Mouse (Mus musculus): ENCODE results near the gene Reln.
A peak's percentile ranks its signal among the peaks of the same experiment; 100 is the strongest.

Reln gene

GRCm38 (mm10) chr5:22307853-22308252 lies 36.6 kb downstream of the Reln start:
- no peak for DNase-seq (ENCODE audit: low read depth)

- DNase-seq (ENCODE audit: low read depth): no peak
These were observed 37.4 kb downstream of the Reln start for GRCm38 (mm10) chr5:22307072-22307471.

DNA sequence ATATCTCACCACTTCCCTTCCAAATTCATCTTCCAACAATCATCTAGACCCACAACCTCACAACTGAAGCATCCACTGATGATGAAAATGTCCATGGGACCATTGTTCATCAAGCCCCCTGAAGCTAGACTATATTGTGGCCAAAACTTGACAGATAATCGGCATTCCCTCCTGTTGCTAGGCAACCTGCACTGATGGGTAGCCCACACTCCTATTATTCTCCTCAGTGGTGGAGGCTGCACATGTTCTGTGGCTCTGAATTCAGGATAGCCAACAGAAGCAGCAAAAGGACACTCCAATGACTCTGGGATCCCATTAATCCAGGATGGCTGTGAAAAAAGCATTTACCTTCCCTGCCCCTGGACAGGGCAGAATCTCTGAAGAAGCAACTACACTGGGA lies 40.8 kb downstream of the Reln start:
- no peak for DNase-seq (ENCODE audit: low read depth)

- no peak for DNase-seq (ENCODE audit: low read depth)
These were observed 42.2 kb downstream of the Reln start for GRCm38 (mm10) chr5:22302309-22302708.

DNA sequence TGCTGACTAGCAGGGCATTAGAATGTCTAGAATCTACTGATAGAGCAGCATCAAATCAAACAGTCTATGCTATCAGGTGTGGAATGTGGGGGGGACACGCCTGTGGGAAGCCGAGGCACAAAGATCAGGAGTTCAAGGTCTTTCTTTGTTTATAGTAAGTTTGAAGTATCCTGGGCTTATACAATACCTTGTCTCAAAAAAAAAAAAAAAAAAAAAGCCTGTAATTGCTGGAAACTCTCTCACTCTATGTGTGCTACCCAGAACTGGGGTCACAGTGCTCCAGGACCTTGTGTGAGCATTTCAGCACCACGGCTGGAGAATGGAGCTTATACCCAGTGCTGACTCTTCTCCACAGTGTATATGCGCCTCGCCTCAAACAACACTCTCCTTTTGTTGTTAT lies 43.7 kb downstream of the Reln start:
- DNase-seq (ENCODE audit: low read depth): no peak

- no peak for DNase-seq (ENCODE audit: low read depth)
These were observed 44.5 kb downstream of the Reln start for GRCm38 (mm10) chr5:22300046-22300445.

- no peak for DNase-seq (ENCODE audit: low read depth)
These were observed 49.3 kb downstream of the Reln start for GRCm38 (mm10) chr5:22295161-22295560.

DNA sequence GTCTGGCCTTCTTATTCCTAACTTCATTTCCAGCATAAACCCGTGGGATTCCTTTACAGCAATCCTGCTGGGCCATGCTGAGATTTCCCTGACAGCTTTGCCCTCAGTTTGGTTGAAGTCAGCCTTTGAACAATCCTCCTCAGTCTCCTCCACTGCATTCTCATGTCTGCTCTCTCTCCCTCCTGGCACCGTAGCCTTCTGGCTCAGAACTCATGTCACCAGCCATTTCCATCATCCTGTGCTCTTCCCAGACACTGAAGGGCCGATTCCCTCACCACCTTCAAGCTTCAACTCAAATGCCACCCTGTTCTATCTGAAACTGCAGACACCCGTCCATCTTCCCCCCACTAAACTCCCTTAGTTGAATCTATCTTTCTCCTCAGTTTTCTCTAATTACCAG lies 53.1 kb downstream of the Reln start:
- no peak for DNase-seq (ENCODE audit: low read depth)

GRCm38 (mm10) chr5:22285396-22285795 lies 59.1 kb downstream of the Reln start:
- DNase-seq (ENCODE audit: low read depth): no peak

DNA sequence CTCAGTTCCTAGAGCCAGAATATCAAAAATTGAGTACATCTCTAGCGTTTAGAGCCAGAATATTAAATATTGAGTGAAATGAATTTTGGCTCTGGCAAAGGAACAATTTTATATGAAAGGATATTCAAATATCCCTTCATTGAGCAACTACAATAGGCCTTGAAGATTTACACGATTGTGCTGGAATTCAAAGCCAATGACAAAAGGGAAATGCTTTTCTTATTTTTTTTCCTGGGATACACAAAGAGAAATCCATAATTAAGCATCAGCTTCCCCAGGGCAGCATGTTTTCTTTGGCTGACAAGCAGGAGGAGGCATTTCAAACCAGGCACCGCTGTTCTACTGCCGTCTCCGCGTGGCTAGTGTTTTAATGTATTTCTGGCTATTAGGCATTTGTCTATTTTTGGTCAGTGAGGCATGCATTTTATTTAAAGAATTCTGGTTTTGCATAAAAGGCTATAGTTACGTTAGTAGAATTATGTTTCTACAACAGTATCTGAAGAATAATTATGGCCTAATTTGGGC lies 62.3 kb downstream of the Reln start:
- no peak for DNase-seq (ENCODE audit: low read depth)

DNA sequence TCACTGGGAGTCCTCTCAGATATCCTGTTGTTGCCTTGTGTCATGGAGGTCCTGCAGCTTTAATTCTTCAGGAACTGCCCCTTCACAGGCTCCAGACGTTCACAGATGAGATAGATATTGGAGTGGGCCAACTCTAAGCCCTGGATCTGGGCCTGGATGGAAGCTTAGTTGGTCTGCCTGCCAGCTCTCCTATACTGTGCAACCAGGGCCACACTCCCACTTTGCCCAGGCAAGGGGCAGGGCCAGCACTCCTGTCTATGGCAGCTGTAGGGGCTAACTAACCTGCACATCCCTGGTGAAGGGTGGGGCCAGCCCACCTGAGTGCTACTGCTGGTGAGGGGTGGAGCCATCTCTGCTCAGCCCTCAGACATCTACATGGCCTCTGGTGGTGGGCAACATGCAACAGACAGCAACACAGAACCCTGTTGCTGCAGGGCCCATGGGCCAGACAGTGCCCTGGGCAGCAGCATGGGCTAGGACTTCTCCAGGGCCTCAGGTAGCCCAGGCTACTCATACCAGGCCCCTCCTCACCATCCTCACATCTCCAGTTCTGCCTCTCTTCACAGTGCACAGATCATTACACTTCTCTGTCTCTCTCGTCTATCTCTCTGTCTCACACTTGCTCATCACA lies 63.9 kb downstream of the Reln start:
- no peak for DNase-seq (ENCODE audit: low read depth)

DNA sequence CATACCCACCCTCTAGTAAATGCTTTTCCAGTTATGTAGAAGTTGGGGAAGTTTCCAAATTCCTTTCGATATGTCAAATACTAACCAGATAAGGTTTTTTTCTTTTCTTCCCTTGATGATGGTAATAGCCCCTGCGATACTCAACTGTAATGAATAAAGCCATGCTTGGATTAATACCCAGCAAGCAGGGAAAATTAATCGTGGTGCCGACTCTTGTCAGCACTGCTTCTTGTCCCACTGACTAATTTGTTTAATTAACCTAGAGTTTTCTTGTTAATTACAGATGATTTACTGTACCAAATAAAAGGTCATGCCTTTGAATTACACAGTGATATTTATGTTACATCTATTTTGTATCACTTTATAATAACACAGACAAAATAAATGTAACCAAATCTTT lies 65.3 kb downstream of the Reln start:
- DNase-seq (ENCODE audit: low read depth): no peak

GRCm38 (mm10) chr5:22274134-22274533 lies 70.4 kb downstream of the Reln start:
- DNase-seq (ENCODE audit: low read depth): no peak

DNA sequence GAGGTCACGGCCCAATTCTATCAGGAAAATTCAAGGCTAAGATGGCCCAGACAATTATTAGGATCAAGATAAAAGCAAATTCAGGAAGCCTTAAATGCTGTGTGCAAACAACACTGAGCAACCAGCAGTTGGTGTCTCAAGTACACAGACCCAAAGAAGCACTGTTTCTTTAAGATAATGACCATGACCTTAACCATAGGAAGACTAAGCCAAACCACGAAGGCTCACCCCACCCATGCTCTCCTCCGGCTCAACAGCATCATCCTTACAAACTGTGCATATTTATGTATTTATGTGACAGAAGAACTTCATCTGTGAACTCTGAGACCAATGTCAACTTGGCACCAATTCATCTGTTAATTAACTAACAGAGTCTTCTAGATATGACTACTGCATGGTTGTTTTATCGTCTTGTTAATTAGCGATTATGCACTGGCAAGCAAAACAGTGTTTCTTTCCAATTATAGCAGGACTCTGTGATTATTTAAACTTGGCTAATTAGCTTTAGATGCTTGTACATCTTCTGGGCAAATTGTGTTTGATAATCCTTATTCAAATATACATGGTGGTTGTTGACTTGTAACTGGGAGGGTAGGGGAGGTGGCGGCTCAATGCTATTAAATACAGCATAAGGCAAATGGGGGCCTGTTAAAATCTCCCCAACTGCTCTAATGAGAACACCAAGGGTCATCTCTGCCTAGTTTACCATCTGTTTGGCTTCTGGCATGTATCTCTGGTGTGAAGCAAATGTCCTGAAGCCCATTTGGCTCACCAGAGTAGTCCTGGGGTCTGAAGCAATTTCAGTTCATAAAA lies 77.8 kb downstream of the Reln start:
- DNase-seq (ENCODE audit: low read depth): no peak

- no peak for DNase-seq (ENCODE audit: low read depth)
These were observed 82.1 kb downstream of the Reln start for GRCm38 (mm10) chr5:22262351-22262765.

DNA sequence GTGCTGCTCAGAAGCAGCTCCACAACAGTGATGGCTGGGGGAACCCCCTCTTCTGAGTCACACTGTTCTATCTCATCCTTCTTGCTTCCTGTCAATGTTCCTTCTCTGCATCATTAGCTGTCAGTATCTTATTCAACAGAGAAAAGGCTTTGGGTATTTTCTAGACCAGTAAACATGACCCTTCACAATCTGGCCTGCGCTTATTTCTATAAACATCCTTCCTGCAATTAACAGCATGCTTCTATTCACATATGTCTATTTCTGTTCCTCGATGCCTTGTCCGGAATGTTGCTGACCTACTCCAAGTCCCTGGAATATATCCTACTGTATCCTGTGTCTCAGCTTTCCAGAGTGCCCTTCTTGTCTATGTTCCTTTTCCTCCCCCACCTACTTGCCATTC lies 89.2 kb downstream of the Reln start:
- no peak for DNase-seq (ENCODE audit: low read depth)

DNA sequence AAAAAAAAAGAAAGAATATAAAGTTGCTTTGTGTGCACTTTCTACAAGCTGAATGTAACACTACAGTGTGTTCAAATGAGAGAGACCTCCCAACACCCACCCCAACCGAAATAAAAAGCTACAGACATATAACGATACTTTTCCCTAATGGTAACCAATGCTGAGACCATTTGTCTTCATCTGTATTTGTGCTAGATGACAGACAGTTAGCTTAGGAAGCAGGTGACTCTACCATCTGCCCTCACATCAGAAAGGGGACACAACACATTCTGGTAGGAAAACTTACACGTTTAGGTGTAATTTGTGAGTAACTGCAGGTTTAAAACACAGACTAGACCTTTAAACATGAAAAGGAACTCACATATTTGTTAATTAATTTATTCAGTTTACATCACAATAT lies 90.6 kb downstream of the Reln start:
- DNase-seq (ENCODE audit: low read depth): no peak

DNA sequence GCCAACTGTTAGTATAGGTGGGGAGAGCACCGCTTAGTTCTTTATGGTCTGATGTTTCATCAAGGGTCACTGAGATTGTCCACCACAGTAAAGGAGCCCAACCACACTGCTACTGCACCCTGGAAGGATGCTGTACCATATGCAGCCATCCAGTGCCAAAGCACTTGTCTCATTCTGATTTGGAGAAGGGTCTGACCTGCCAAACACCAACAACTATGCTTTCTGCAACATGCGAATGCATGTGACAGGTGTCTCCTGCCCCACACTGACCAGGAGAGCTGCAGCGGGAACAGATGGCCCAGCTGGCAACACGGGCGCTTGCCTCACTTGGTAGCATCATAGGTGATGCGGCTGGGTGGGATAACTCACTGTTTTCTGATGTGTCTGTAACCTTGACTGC lies 91.2 kb downstream of the Reln start:
- no peak for DNase-seq (ENCODE audit: low read depth)

DNA sequence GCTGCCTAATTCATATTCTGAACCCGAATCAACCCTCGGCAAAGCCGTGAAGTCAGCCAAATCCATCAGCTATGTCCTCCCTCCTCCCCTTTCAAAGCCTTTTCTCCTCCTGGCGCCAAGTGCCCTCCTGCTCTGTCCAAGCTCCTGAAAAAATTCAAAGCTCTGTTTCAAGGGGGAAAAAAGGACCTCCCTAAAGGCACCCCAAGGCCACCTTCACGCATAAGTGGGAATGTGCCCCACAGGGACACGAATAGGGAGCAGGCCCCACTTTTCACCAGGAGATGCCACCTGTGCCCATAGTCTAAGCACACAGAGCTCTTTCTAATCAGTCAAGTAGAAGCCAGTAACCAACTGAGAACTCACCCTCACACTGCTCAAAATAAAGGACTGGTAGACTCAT lies 96.7 kb downstream of the Reln start:
- no peak for DNase-seq (ENCODE audit: low read depth)

DNA sequence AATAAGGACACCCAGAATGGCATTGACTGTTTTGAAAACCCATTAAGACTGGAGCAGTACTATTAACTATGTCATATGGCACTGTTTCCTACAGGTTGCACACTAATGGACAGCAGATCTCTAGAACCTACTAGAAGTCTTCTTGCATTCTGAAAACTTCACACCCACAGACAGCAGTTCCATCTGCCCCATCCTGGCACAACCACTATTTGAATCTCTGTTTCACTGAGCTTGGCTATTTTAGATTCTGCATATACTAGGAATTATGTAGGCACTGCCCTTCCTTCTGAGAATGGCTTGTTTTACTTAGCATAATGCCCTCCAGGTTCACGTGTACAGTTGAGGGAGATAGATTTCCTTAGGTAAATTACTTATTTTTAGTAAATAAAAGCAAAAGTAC lies 99.4 kb downstream of the Reln start:
- DNase-seq (ENCODE audit: low read depth): no peak

DNA sequence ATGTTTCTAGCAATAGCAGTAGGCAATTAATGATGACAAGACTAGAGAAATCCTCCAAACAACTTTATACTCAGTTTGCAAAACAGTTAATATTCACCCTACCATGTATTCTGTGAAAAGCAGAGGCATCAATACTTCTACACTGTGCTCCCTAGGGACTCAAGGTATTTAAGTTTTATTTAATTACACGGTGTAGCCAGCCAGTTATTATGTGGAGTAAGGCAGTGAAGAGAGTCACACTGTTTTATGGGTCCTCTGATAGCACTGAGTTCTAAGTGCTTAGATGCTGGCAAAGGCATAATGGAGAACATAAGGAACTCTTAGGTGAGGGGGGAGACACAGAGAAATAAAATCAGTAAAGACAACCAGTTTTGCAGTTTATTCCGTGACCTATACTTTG lies 101.0 kb downstream of the Reln start:
- DNase-seq (ENCODE audit: low read depth): no peak

GRCm38 (mm10) chr5:22241560-22241959 lies 102.9 kb downstream of the Reln start:
- no peak for DNase-seq (ENCODE audit: low read depth)

DNA sequence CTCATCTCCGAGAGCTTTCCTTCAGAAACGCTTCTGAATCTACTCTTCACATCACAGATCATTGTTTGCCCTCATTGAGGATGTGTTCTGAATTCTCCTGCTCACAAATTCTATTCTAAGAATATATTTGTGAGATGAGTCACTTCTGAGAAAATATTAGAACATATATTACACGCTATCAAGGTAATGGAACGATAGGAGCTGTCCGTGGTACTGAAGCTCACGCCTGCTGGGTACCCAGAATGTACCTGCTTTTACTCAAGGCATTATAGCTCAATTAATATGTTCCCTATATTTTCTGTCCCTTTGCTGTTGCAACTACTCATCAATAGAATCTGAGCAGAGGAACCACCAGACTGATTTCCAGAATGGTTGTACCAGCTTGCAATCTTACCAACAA lies 107.7 kb downstream of the Reln start:
- DNase-seq (ENCODE audit: low read depth): peak; percentile 9

GRCm38 (mm10) chr5:22224515-22224914 lies 120.0 kb downstream of the Reln start:
- no peak for DNase-seq (ENCODE audit: low read depth)
